Mouse (Mus musculus) skeletal muscle tissue, adult 2 months (tissue): ENCODE data around the gene Slx1b.
A peak's percentile ranks its signal among the peaks of the same experiment; 100 is the strongest.
"Not testable (repeated sequence)": the region's sequence is repeated elsewhere in the genome, so short reads cannot be mapped to it uniquely, and the experiment has no call there.

Experiments
- DNase-seq: peaks from one replicate; pipeline ENCODE4 v3.0.0-alpha.2; 2012; ENCODE audit warnings: low read depth, low spot score

Gene Slx1b

DNA sequence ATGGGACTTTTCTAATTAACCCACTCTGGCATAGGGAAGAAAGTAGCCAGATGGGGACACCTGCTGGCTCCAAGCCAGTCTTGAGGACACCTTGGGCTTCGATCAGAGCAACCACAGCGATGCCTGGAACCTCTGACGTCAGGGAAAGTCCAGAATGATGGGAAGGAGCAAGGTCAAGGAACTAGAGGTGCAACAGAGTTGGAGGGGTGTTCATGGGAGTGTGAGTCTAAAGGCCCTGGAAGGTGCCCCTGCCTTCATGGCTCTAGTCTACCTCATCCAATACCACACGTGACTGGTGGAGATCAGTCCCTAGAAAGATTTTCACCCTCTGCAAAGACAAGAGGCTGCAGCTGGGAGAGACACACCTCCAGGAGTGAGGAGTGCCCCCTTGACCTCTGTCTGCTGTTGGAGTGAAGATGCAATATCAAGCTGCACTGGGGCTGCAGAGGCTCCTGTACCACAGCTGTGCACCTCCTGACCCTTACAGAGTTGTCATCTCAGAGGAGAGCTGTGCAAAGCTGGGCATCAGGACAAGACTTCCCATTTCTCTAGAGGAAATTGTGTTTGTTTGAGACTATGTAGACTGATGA, 18.9 kb downstream of the Slx1b start:
- DNase-seq, result no peak

DNA sequence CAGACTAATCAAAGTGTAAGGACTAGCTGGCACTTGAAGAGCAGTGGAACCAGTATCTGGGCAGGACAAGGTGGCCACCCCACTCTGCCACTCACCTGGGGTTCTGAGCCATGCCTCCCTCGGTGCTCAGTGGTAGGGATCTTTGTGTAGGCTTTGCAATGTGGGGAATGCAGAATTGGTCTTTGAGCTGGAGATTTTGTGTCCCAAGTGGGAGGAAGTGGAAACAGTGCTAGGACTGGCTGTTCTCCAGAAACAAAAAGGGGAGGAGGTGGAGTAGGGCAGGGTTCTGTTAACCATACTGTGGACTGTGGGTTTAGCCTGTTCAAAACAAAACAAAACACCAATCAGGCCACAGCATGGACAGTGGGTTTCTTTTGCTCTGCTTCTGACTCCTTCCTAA, 19.4 kb downstream of the Slx1b start, which contains the start of gene Sult1a1:
Gene Sult1a1 (minus strand): TSS at position 226 of the 400 bp plus-strand sequence.
- DNase-seq, result peak; percentile 79

DNA sequence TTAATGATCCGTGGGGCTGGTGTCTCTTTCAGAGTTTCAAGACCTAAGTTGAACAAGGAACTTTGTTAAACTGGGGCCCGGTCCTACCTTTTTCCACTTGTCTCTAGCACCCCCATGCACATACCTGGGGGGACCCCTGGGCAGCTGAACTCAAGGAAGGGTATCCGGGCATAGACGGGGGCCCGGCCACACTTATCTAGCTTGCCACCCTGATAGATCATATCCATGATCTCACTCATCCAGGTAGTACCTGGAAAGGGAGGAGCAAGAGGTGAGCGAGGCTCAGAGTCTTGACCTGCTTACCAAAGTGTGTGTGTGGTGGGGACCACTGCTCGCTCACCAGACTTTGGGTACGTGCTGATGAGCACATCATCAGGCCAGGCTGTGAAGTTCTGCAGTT, 20.5 kb downstream of the Slx1b start:
- DNase-seq, result no peak

DNA sequence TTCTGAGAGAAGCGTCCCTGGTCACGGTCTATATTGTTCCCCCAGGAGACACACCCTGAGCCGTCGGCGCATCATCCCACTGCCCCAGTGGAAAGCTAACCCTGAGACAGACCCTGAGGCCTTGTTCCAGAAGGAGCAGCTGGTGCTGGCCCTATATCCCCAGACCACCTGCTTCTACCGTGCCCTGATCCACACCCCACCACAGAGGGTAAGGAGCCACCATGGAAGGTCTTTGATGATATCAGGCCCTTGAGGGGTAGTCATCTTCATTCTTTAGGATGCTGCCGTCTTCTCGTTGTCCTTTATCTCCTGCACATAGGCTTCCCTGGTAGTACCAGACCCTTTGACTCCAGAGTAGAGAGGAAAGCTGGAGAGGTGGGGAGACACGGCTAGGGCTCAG, 23.5 kb downstream of the Slx1b start:
- no peak for DNase-seq

DNA sequence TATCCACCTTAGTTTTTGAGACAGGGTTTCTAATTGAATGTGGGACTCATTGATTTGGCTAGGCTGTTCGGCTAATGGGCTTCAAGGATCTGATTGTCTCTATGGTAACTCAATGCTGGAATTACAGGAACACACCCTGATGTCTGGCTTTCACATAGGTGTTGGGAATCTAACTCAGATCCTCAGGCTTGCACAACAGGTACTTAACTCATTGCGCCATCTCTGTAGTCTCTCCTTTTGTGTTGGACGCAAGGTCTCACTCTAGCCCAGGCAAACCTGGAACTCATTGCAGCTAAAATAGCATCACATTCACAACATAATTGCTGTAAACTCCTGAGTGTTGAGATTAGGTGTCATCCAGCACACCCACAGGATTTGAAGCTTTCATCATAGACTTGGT, 25.4 kb downstream of the Slx1b start:
- no peak for DNase-seq

DNA sequence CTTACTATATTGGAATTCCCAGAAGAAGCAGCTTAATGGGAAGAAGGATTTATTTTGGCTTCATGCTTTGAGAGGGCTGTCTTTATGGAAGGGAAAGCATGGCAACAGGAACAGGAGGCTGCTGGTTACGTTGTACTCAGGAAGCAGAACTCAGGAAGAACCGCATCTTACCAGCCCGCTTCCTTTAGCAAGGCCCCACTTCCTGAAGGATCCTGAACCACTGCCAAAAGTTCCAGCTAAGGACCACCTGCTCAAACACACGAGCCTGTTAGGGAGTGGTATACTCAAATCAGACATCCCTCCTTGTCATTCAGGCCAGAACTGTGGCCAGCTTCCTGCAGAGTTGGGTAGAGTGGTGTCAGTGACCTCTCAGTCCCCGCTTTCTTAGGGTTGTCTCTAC, 27.1 kb downstream of the Slx1b start:
- DNase-seq, result no peak

DNA sequence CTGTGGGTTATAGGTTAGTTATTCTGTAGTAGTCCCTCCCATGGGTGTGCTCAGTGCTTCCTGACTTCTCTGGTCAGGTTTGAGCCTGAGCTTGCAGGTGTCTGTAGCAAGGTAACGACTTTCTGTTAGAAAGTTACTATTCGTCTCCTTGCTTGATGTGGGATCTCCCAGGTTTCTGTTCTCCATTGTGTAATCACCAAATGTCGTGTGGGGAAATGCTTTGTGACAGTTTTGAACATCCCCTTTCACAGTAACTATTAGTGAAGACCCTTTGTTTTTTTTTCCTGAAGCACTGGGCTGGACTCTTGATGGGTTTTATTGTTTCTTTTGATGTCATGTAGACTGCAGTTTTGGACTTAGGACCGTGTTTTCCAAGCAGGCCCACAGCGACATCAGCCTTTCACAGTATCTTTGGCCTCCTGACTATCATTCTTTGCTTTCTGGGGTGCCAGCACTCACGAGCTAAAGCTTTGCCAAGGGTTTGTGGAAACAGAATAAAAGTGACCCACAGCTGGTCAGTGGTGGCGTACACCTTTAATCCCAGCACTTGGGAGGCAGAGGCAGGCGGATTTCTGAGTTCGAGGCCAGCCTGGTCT, 28.0 kb downstream of the Slx1b start:
- no peak for DNase-seq

DNA sequence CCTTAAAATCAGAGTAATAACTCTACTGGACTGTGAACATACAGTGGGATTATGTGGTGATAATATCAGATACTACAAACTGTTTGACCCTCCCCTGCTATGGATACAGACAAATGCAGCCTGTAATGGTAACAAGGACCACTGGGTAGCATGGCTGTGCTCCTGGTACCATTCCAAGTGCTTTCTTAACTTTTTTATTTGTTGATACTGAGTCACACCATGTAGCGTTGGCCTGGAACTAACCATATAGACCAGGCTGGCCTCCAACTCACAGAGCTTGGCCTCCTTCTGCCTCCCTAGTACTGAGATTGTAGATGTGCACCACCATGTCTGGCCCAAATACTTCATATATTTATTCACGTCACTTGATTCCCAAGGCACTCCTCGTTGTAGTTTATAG, 30.3 kb downstream of the Slx1b start:
- DNase-seq, result no peak

DNA sequence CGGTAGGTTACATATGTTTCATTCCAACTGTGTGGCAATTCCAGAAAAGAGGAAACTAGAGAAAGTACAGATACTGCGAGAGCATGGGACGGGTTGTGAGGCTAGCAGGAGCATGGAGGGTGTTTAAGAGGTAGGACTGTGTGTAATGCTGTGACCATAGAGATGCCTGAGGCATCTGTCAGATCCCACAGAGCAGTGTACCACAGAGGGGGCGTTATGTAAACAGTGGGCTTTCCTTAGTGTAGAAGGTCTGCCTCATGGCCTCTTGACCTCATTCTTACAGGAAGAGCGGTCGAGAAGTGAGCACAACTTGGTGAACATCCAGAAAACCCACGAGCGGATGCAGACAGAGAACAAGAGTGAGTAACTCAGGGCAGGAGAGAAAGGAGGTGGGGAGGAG, 31.9 kb downstream of the Slx1b start:
- no peak for DNase-seq

DNA sequence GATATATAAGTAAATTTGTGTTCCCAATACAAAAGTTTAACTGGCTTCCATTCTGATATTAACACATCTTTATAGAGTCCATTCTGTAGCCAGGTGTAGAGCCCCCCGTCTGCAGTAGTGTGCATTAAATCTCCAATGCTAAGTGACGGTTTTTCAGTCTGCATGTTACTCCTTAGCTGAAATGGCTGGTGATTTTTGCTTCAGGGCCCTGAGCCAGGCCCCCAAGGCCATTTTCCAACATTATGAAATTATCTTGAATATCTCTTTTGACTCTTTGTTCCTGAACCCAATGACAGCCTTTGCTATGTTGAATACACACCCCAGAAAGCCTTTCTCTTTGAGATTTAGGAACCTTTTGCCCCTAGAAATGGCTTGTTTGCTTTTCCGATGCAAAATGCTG, 35.8 kb downstream of the Slx1b start:
- no peak for DNase-seq

DNA sequence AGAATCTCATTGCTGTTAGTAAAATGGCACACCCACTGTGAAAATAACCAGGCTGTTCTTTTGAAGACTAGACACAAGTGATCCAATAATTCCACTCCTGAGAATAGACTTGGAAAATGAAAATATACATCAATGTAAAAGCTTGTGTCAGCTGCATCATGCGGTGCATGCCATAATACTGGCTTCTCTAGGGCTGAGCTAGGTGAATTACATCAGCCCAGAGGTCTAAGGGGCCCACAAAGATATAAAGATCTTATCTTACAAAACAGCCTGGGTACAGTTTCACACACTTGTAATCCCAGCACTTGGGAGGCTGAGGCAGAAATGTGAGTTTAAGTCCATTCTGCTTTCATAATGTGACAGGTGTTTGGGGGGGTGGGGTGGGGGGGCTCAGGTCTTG, 38.1 kb downstream of the Slx1b start:
- no peak for DNase-seq

DNA sequence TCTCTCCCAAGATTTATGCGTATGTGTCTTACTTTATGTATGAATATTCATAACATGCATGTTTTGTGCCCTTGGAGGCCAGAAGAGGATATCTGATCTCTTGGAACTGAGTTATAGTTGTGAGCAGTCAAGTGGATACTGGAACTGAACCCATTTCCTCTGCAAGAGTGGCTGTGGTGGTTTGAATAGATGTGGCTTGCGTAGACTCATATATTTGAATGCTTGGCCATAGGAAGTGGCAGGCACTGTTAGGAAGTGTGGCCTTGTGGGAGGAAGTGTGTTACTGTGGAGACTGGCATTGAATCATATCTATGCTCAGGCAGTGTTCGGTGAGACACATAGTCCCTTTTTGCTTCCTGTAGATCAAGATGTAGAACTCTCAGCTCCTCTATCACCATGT, 39.9 kb downstream of the Slx1b start:
- DNase-seq, result no peak

DNA sequence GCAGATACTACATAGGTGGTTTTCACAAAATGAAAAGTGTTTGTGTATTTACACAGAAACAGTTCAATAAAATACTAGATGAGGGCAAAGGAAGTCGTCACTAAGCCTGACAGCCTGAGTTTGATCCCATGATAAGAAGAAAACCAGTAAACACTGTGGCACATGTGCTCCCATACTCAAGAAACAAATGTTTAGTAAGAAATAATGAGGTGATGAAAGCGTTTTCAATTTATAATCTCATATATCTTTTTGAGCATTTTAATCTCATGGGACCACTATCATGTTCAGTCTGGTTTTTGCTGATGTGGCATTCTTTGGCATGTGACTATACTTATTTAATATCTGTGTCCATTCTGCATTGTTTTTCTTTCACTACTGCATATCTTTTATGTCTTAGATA, 41.6 kb downstream of the Slx1b start:
- DNase-seq, result no peak

DNA sequence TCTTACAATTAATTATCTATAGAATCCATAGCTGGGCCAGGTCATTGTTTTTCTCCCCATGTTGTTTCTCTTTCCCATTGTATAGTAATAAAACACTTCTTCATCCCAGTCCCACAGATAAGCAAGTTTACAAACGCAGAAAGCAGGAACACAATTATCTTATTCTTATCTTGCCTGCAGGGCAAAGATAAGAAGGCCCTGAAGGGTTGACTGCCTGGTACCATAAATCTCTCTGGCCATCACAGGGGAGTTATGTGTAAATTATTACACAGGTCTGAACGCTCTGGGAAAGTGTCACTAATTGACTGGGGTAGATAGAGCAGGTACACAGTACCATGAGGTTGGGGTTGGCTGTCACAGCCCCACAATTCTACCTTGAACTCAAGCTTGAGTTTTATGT, 44.7 kb downstream of the Slx1b start:
- DNase-seq, result no peak

DNA sequence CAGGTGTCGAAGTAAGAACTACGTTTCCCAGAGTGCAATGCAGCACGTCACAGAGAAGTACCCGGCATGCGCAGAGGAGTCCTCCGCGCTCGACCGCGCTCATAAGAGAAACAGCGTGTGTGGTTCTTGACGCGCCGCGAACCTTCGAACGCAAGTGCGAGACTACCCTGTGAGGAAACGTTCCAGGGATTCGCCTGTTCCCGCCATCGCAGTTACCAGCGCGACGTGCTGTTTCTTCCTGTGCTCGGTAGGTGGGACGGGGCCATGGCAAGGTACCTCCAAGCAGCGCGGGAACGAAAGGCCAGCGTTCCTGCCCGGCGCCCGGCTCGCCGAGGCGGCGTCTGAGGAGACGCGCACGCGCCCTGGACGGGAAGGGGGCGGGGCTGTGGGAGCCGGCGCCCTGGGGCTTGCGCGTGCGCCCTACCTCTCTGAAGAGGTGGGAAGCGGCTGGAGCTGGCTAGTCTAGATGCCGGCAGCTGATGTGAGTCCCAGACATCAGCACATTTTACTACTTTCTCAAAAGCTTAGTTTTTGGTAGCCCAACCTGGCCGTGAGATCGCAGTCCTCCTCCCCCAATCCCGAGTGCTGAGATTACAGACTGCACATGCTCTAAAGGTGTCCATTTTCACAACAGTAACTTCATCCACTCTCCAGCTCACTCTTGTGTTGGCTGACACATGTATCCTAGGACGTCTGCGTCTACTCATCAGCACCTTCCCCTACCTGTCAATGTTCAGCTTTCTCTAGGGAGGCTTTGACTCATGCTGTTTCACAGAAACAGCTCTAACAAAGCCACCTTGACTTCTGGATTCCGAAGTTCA, 46.1 kb downstream of the Slx1b start, which contains the start of gene Sgf29:
Gene Sgf29 (plus strand): TSS at position 79 of the 821 bp plus-strand sequence.
- DNase-seq, result peak; percentile 85

DNA sequence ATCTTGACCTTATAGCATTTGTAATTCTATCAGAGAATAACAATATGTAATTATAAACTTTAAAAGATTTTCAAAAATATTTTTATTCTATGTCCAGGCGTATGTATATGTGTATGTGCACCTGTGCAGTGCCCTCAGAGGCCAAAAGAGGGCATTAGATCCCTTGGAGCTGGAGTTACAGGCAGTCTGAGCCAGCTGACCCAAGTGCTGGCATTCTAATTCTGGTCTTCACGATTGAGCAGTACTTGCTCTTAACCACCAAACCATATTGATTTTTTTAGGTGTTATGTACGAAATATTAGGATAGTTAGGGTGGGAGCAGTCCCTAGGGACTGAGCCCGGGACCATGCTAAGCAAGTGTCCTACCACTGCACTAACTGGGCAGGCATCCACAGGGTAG, 47.1 kb downstream of the Slx1b start:
- no peak for DNase-seq

DNA sequence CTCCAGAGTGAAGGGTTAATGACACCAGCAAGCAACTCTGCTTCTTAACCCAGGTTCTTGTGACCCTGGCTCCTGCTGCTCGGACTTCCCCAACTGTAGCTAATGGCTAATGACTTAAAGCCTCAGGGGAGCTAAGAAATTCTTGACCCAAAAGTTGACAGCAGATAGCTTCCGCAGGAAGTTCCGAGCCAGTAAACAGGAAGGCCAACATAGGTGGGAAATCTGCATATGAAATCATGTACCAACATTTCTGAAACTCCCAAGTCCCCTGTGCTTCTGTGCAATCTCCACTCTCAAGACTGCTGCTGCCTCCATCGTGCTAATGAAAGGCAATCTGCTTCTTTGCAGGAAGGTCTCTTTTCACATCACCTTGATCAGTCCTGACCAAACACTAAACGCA, 49.9 kb downstream of the Slx1b start:
- no peak for DNase-seq

DNA sequence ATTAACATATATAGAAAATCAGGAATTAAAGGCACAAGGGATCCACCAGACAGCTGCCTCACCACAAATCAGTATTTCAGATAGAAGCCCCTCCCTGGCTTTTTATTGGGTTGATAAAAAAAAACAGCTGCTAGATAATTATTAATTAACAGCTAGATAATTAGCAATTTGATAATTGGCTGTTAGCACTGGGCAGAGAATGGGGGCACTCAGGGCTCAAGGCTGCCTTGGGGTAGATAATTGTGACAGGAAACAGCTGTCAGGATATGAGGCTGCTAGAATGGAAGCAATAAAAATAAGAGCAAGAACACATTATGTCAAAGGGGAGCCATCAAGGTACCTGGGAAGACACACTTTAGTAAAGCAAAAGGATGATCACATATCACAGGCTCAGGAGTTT, 50.7 kb downstream of the Slx1b start:
- no peak for DNase-seq

DNA sequence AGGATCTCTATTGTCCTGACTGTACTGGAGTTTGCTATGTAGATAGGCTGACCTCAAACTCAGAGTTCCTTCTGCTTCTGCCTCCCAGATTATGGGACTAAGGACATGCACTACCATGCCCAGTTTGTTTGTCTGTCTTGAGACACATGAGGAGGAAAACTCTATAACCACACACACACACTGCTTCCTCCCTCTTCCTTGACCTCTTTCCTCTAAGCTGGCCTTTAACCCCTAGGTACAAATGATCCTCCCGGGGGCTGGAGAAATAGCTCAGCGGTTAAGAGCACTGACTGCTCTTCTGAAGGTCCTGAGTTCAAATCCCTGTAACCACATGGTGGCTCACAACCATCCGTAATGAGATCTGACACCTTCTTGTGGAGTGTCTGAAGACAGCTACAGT, 51.2 kb downstream of the Slx1b start:
- no peak for DNase-seq

DNA sequence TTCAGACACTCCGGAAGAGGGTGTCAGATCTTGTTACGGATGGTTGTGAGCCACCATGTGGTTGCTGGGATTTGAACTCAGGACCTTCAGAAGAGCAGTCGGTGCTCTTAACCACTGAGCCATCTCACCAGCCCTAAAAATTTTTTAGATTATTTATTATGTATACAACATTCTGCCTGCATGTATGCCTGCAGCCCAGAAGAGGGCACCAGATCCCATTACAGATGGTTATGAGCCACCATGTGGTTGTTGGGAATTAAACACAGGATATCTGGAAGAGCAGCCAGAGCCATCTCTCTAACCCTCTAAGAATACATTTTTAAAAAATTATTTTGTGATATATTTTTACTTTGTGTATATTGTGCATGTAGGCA, 52.4 kb downstream of the Slx1b start:
- DNase-seq, result not testable (repeated sequence)

DNA sequence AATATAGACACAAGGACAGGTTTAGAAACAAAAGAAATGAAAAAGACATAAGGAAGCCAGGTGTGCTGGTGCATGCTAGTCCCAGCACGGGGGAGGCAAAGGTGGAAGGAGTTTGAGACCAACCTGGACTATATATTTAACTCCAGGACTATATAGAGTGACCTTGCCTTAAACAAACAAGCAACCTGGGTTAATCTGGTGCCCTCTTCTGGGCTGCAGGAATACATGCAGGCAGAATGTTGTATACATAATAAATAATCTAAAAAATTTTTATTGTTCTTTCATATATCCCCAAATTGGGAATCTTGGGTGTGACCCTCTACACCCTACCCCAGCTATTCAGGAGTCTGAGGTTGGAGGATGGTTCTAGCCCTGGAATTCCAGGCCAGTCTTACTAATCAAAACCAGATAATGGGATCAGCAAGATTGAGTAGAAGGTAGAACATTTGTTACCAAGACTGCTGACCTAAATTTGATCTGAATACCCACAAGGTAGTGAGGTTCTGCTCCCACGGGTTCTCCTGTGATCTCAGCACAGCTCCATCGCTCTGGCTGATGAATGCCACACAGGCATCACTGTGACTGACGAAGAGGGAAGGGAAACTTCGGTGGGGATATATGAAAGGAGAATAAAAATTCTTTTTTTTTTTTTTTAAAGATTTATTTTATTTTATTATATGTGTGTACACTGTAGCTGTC, 52.9 kb downstream of the Slx1b start:
- DNase-seq, result no peak
